Mouse (Mus musculus): ENCODE data around the gene Klhl2. TPM values are rescaled to one million over a fixed set of nuclear protein-coding genes. Genes with fewer than 3 reads are reported as not detected.

Gene Klhl2
- total RNA-seq, 2 experiments from 2014 or later: 7.8 to 8.2 TPM

DNA sequence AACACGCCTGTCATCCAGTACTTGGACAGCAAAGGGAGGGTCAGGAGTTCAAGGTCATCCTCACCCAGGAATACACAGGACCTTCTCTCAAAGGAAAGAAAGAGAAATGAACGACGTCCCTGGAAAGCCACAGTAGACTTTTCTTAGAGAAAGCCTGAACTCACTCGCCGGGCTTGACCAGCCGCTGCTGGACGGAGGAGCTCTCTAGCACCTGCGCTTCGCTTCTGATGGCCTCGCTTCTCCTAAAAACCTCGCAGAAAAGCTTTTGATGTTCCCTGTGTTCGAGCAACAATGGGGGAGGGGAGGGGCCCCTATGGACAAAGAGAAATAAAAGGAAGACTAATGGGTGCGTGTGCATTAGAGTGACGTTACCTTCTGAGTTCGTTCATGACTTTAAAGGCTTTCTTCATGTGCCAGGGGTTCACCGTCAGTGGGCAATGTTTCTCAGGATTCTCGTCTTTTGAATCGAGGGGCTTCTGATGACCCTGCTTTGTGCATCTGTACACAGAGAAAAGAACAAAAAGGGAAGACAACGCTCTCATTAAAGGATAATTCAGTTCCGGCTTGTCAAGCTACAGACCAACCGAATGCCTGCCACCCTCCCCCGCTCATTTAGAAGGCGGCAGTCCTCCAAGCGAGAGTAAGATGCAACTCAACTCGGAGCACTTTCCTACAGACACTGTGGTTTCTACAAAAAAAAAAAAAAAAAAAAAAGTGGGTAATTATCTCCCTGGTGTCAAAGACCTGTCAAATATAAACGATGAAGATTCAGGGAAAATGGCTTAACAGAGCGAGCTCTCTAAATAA lies 15.5 kb downstream of the Klhl2 start:
- DNase-seq: no peak
- intact Hi-C loops (cut with DNase I; ENCODE audit: low total_unique reads): no loop called here

DNA sequence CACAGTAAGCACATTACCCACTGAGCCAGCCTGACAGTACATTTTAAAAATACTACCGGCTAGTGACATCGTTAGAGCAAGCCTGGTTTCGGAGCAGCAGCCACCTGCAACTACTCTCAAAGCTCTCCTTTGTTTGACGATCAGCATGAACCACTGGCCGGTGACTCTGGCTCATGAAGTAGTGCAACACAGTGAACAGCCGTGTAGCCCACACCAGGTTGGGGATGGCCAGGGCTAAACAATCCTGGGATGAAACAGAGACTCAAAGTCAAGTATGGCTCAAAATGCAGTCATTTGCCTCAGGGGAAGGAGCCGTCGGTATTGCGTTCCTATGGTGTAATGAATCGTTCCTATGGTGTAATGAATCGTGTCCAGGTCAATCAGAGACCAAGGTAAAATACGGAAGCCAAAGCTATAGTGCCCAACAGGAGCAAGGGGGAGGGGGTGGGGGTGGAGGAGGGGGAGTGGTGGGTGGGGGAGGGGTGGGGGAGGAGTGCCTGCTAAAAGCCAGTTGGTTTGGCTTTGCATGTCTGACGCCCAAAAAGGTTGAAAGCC lies 17.2 kb downstream of the Klhl2 start:
- intact Hi-C loops (cut with DNase I; ENCODE audit: low total_unique reads): no loop called here
- no peak for DNase-seq

- DNase-seq: no peak
- intact Hi-C loops (cut with DNase I; ENCODE audit: low total_unique reads): no loop called here
Observed at GRCm38 (mm10) chr8:64831656-64832055, 18.2 kb downstream of the Klhl2 start.

DNA sequence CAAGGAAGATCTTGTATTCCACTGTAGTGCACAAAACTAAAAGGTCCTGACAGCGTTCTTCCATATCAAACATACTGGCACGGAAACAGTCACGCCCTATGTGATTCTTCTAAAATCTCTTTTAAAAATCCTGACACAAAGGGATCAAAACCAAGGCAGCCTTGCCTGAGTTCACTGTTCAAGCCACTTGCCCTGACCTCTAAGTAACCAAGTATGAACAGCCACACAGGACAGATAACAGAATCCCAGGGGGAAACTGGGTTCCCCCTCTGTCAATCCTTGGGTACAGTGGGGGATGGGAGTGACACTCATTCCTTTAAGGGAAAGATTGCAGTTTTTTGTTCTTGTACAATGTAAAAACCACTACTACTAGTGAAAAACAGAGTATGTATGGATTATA lies 19.9 kb downstream of the Klhl2 start:
- no peak for DNase-seq
- intact Hi-C loops (cut with DNase I; ENCODE audit: low total_unique reads): no loop called here

GRCm38 (mm10) chr8:64829391-64829790 lies 20.4 kb downstream of the Klhl2 start:
- intact Hi-C loops (cut with DNase I; ENCODE audit: low total_unique reads): no loop called here
- DNase-seq: no peak

DNA sequence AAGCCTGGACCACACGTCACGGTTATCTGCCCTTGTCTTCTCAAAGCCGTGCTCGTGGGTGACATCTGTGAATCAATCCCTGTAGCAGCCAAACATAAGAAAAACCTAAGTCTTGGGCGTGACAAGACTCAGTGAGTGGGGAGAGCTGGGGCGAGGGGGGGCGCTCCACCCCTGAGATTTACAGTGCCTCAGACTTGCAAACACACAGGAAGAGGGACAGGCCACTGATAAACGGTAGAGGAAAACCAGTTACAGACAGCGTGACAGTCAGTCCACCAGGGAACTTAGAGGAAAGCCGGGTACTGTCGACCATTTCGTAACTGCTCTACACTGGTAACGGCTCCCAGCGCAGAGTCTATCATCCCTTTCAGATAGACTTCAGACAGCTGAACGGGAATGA lies 21.4 kb downstream of the Klhl2 start:
- intact Hi-C loops (cut with DNase I; ENCODE audit: low total_unique reads): no loop called here
- DNase-seq: no peak

DNA sequence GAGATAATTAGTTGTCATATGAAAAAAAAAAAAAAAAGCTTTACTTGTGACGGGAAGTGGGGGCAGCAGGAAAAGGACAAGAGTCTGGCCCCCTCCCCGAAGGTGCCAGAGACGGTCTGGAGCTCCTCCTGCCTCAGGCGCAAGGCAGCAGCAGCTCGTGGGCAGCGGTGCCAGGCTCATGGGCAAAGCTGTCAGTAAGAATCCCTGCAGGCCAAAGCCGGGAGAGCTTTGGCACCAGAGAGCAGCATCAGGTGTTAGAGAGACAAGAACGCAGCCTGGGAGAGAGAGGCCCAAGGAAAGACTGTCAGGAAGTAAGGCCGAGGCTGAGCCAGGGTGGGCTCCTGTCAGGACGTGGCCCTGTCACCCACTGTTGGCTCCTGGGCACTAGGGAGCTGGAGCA lies 22.5 kb downstream of the Klhl2 start:
- intact Hi-C loops (cut with DNase I; ENCODE audit: low total_unique reads): no loop called here
- DNase-seq: no peak

- intact Hi-C loops (cut with DNase I; ENCODE audit: low total_unique reads): no loop called here
- DNase-seq: no peak
Observed at GRCm38 (mm10) chr8:64826461-64826860, 23.4 kb downstream of the Klhl2 start.

DNA sequence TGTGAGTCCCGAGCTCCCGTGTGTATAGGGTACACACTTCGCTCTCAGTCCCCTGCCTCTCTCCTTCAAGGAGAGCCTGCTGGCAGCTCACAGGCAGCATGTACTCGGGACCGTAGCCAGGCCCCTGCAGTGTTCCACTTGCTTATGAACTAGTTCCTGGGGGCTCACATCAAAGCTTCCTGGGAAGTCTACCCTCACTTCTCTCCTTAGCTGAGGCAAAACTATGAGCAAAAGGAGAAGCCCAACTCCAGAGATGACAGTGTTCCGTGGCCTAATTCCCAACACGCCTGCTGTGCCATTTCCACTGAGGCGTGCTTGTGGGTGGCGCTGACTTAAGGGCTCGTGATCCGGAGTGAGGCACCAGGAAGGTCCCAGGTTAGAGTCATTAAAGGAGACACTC lies 25.9 kb downstream of the Klhl2 start:
- intact Hi-C loops (cut with DNase I; ENCODE audit: low total_unique reads): no loop called here
- DNase-seq: no peak

DNA sequence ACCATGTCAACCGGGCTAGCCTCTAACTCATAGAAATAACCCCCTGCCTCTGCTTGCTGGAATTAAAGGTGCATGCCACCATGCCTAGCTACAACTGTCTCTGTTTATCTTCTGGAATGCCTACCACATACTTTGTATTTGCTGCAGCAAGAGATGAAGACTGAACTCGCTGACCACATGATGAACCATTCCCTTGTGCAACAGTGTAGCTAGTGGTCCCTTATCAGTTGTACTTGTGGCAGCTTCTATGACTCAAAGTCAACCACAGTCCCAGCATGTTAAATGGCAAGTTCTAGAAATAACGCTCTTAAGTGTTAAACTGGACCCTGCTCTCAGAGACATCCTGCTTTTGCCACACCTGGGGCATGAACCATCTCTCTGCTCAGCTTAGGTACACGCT lies 28.9 kb downstream of the Klhl2 start:
- intact Hi-C loops (cut with DNase I; ENCODE audit: low total_unique reads): no loop called here
- no peak for DNase-seq

GRCm38 (mm10) chr8:64811790-64812189 lies 38.0 kb downstream of the Klhl2 start:
- intact Hi-C loops (cut with DNase I; ENCODE audit: low total_unique reads): no loop called here
- no peak for DNase-seq

DNA sequence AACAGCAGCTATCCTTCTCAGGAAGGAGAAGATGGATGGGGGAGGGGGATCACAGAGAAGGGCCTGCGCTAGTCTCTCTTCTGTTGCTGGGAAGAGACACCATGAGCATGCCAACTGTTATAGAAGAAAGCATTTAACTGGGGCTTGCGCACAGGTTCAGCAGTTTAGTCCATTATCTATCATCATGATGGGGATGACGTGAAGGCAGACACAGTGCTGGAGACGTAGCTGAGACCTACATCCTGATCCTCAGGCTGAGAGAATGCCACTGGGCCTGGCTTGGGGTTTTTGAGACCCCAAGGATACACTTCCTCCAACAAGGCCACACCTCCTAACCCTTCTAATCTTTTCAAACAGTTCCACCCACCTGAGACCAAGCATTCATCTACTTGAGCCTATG lies 38.7 kb downstream of the Klhl2 start:
- DNase-seq: no peak
- intact Hi-C loops (cut with DNase I; ENCODE audit: low total_unique reads): no loop called here

- intact Hi-C loops (cut with DNase I; ENCODE audit: low total_unique reads): no loop called here
- no peak for DNase-seq
Observed at GRCm38 (mm10) chr8:64806558-64806957, 43.3 kb downstream of the Klhl2 start.

DNA sequence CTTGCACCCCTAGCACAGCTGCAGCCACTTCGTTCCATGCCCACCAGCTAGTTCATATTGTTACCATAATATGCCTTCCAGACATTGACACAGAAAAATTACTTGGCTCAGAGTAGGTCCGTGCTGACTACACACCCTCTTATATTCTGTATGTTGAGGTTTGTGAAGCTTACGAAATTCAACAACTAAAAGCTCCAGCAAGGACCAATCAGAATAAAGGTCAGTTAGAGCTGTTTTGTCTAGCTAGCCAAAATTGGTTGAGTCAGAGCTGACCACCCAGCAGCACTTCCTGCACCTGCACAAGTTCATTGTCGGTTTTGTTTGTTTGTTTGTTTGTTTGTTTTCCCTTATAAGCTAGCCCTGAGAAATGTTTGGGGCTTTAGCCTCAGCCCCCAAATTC lies 44.8 kb downstream of the Klhl2 start:
- intact Hi-C loops (cut with DNase I; ENCODE audit: low total_unique reads): no loop called here
- DNase-seq: no peak

DNA sequence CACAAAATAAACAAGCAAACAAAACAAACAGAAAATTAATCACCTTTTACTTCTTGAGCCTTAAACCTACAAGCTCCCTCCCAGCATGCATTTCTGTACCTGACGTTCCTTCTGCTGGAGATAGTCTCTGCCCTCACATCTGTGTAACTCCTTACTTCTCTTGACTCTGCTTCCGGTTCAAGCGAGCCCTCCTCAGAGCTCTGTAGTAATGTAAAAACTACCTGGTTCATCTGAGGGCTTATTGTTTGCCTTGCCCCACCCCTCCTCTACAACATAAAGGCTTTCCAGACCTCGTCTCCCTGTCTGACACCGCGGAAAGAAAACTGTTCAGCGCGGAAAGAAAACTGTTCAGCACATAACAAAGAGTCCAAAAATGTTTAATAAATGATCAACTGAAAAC lies 50.5 kb downstream of the Klhl2 start:
- intact Hi-C loops (cut with DNase I; ENCODE audit: low total_unique reads): no loop called here
- no peak for DNase-seq

- DNase-seq: no peak
- intact Hi-C loops (cut with DNase I; ENCODE audit: low total_unique reads): no loop called here
Observed at GRCm38 (mm10) chr8:64798503-64798902, 51.3 kb downstream of the Klhl2 start.

- intact Hi-C loops (cut with DNase I; ENCODE audit: low total_unique reads): no loop called here
- DNase-seq: no peak
Observed at GRCm38 (mm10) chr8:64797751-64798150, 52.1 kb downstream of the Klhl2 start.

- no peak for DNase-seq
- intact Hi-C loops (cut with DNase I; ENCODE audit: low total_unique reads): no loop called here
Observed at GRCm38 (mm10) chr8:64791250-64791881, 58.5 kb downstream of the Klhl2 start.

DNA sequence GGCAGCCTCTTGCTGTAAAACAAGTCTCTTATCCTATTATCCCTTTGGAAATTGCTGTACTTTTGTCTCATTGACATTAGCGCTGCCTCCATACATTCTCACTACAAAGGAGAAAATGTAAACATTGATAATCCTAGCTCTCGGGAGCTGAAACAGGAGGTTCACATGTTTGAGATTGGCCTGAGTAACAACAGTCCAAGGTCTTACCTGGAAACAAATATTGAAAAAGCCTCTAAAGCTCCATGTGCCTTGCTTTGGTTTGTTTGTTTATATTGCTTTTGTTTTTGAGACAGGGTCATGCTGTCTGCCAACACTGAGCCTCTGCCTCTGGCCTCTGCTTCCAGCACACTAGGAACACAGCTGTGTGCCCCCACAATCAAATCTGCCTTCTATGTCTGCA lies 59.4 kb downstream of the Klhl2 start:
- intact Hi-C loops (cut with DNase I; ENCODE audit: low total_unique reads): no loop called here
- no peak for DNase-seq

DNA sequence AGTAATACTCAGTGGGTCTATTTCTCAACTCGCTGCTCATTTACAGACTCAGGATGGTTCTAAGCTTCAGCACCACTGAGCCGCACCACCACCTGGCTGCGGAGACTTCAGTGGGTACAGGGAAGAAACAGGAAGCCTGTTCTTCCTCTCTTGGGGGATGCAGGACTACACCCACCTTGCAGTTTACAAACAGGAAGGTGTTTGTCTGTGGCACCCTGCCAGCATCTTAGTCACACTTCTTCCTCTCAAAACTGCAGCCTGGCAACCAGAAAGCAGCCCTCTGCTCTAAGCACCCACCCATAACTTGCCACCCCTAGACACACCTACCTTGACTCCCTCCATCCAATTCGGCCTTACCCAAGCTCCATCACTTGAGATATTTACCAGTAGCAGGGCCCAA lies 61.1 kb downstream of the Klhl2 start:
- DNase-seq: peak; percentile 42
- intact Hi-C loops (cut with DNase I; ENCODE audit: low total_unique reads): no loop called here

DNA sequence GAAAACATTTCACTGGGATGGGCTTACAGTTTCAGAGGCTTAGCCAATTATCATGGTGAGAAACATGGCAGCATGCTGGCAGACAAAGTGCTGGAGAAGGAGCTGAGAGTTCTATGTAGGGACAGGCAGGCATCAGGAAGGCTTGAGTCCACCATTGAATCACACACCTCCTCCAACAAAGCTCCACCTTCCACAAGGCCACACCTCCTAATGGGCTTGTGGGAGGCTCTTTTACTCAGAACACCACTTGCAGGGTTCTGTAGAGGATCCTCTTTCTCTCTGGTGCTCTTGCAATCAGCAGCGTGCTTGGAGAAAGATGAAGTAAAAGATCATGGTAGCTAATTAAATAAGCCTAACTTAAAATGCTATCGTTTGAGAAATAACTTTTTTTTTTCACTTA lies 63.0 kb downstream of the Klhl2 start:
- intact Hi-C loops (cut with DNase I; ENCODE audit: low total_unique reads): no loop called here

More for the DNA sequence above, 63.0 kb downstream of the Klhl2 start:
- no peak for DNase-seq
